Mouse (Mus musculus) liver, adult 2 months (tissue): ENCODE data around the gene F10. TPM values are rescaled to one million over a fixed set of nuclear protein-coding genes. Genes with fewer than 3 reads are reported as not detected.

Source experiments
- DNase-seq: peaks from one replicate; pipeline ENCODE4 v3.0.0-alpha.2; 2011; ENCODE audit warnings: low read depth, low spot score; ENCODE audit errors: extremely low read depth
- H3K27ac ChIP-seq: fragments of 200-500 bp; replicated peaks from 2 replicates; pipeline ENCODE4 v1.5.1; 2012; ENCODE audit warnings: low read depth, mild to moderate bottlenecking, control low read depth, inconsistent platforms, low read length; ENCODE audit not compliant: insufficient read depth
- H3K27me3 ChIP-seq: fragments of 200-500 bp; 2 replicates; pipeline ENCODE4 v1.6.1; 2012; ENCODE audit warnings: mild to moderate bottlenecking, moderate library complexity, low read length, inconsistent platforms; ENCODE audit not compliant: control insufficient read depth, insufficient read depth
- H3K36me3 ChIP-seq: fragments of 200-500 bp; 2 replicates; pipeline ENCODE4 v1.6.1; 2012; ENCODE audit warnings: low read length, inconsistent platforms; ENCODE audit not compliant: control insufficient read depth, insufficient read depth
- H3K4me1 ChIP-seq: fragments of 200-500 bp; 2 replicates; pipeline ENCODE4 v1.6.1; 2011; ENCODE audit warnings: low read length; ENCODE audit not compliant: control insufficient read depth, insufficient read depth
- H3K4me3 ChIP-seq: fragments of 200-500 bp; 2 replicates; pipeline ENCODE4 v1.5.1; 2011; ENCODE audit warnings: low read depth, mild to moderate bottlenecking, control low read depth, low read length, moderate library complexity; ENCODE audit not compliant: insufficient read depth
- H3K79me2 ChIP-seq: fragments of 200-500 bp; 2 replicates; pipeline ENCODE4 v1.6.1; 2012; ENCODE audit warnings: inconsistent platforms, mild to moderate bottlenecking, low read length, moderate library complexity; ENCODE audit not compliant: control insufficient read depth, insufficient read depth
- H3K9ac ChIP-seq: fragments of 200-500 bp; 2 replicates; pipeline ENCODE4 v1.6.1; 2012; ENCODE audit warnings: low read depth, mild to moderate bottlenecking, control low read depth, inconsistent platforms, low read length
- CTCF ChIP-seq: fragments of 200-500 bp; IDR thresholded peaks from 2 replicates; pipeline ENCODE4 v1.5.1; 2011; ENCODE audit warnings: low read depth, low read length, control low read depth
- POLR2A ChIP-seq: fragments of 200-500 bp; IDR thresholded peaks from 2 replicates; pipeline ENCODE4 v1.6.1; 2011; ENCODE audit warnings: low read length, control low read depth; ENCODE audit not compliant: insufficient read depth; ENCODE audit errors: extremely low read depth
- WGBS: fragments of 180-500 bp; shearing (Covaris S2); methylation state at CpG from one replicate; pipeline ENCODE4 v1.1.7; 2018; 5-methylcytosine and 5-hydroxymethylcytosine counted together
- polyA plus RNA-seq: library from polyadenylated mRNA; depleted of rRNA; stranded (reverse); fragments of >200 nt; gene quantifications from 2 replicates; pipeline ENCODE4 v1.2.3, GENCODE M21; 2012; rRNA removed
- total RNA-seq: library from RNA; depleted of rRNA; stranded (reverse); fragments of >200 nt; gene quantifications from 2 replicates; pipeline ENCODE4 v1.2.3, GENCODE M21; 2014; rRNA removed

Gene F10
- total RNA-seq (374 and 399 TPM in 2 replicates), polyA plus RNA-seq (267 and 371 TPM in 2 replicates)

DNA sequence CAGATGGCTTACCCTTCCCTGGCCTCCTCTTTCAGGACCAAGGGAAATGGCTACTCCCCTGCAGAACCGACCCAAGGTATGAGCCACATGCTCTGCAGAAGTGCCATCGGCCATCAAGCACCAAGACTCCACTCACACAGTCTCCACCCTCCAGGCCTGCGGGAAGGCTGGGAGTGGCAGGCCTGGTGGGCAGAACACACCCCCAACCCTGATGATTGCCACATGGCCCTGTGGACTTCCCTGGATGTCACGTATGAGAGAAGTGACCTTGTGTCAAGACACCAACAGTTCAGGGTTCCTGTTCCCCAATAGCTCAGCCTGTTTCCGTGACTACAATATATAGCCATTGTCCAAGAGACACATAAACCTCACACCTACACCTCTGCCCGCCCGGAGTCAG is at the start of gene F10:
Gene F10, plus strand, starts transcription at position 294 of the 400 bp plus-strand sequence.
- Histone ChIP-seq H3K4me1 (peaks cover 25% of the 10 kb centered on the region), H3K79me2 (peaks cover 19% of the 10 kb centered on the region; the same call in 1 of the 2 replicates), H3K4me3 (peak within 1 kb of the TSS; percentile 50), H3K36me3 (peaks cover 13% of the 10 kb centered on the region), H3K9ac (peak within 1 kb of the TSS; percentile 81), H3K27me3 (no peaks in the 10 kb centered on the region), H3K27ac (peak within 1 kb of the TSS; percentile 98)
- peak; percentile 84 for DNase-seq
- no peak for TF ChIP-seq CTCF
- TF ChIP-seq POLR2A: no peak
- 22% methylated on average over 7 of the region's 7 CpGs for WGBS

DNA sequence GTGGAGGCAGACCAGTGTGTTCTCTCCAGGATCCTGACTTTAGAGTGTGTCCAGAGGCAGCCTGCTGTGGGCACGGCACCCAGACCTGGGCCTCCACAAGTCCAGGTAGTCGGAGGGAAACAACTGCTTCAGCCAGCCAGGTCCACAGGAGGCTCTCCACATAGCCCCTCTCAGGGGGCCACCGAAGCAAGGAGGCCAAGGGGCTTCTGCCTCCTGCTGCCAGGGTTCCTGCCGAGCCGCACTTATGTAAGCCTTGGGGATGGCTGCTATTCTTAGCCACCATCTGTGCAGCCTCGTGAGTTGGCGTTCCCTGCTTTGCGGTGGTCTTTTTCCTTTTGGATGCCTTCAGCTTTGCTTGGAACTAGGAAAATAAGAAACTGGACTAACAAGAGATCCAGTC is 49.5 kb upstream of the F10 start:
- no peaks in the 10 kb centered on the region for H3K36me3 ChIP-seq
- 82% methylated on average over 8 of the region's 8 CpGs for WGBS

DNA sequence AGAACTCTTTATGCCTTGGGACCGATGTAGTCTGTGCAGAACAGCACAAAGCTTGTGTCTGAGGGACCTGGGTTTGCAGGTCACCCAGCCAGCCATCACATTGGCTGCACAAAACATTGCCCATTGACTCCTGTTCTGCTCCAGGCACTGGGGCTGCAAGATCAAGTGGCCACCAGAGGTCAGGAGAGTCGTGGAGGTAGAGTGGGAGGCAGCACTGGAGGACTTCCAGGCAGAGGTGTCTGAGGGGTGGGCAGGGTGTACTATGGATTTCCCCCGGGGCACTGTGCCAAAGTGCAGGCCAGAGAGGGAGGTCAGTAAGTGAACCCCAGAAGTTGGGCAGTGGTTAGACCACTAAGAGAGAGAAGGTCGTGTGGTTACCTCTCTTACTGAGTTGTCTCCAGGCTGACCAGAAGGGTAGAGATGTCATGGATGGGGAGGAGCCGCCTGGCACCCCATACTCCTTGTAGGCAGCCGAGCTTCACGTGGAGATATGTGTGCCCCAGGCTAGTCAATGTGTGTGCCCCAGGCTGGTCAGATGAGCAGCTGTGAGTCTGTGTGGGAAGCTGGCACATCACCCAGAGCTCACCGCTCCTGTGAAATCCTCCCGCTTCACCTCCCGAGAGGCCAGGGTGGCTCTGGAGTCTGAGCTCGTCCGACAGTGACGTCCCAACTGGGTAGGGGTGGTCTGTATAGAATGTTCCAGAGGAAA is 48.2 kb upstream of the F10 start:
- H3K27ac ChIP-seq: no peak overlapping the region
- 70% methylated on average over 13 of the region's 13 CpGs for WGBS
- no peaks in the 10 kb centered on the region for H3K36me3 ChIP-seq
- no peaks in the 10 kb centered on the region for H3K27me3 ChIP-seq
- TF ChIP-seq CTCF (peak; percentile 78), POLR2A (no peak)
- H3K9ac ChIP-seq: no peak overlapping the region
- DNase-seq: peak; percentile 16
- H3K4me3 ChIP-seq: no peak overlapping the region
- no peaks in the 10 kb centered on the region for H3K4me1 ChIP-seq
- no peaks in the 10 kb centered on the region for H3K79me2 ChIP-seq

More for the DNA sequence above, 49.5 kb upstream of the F10 start:
- no peak for DNase-seq
- Histone ChIP-seq H3K4me1 (no peaks in the 10 kb centered on the region), H3K27ac (no peak overlapping the region), H3K4me3 (no peak overlapping the region), H3K9ac (no peak overlapping the region), H3K79me2 (no peaks in the 10 kb centered on the region), H3K27me3 (no peaks in the 10 kb centered on the region)
- no peak for TF ChIP-seq CTCF
- TF ChIP-seq POLR2A: no peak

DNA sequence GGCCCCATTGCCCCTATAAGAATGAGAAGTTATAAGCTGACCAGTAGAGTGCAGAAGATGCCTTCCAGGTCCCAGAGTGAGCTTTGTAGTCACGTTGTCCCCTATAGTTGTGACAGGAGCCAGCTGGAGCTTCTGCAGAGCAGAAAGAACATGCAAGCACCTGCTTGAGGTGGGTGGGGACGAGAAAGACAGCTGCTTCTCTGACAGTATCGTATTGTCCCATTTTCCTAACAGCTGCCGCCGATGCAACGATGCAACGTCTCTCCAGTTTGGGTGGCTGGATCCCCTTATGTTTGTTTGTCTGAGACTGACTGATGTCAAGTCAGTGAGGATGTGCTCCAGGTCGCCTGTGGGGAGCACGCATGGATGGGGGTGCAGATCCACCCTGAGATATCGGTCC is 45.7 kb upstream of the F10 start:
- H3K4me3 ChIP-seq: no peak overlapping the region
- WGBS: 84% methylated on average over 10 of the region's 10 CpGs

DNA sequence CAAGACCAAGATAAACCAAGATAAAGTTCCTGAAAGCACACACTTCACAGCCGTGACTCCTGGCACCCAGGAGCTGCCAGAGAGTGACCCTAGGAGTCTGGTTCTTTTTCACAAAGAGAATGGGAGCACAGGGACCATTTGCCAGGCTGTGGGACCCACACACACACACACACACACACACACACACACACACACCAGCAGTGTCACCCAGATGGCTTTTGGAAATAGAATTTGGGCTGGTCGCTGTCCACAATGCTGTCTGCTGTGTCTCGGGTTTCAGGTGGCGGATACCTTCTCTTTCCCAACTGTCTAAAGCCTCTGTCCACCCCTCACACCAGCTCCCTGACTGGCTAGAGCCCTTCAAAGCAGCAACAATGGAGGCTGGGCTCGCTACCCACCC is 42.6 kb upstream of the F10 start:
- Histone ChIP-seq H3K4me1 (peaks cover 4% of the 10 kb centered on the region; the same call in 1 of the 2 replicates), H3K79me2 (no peaks in the 10 kb centered on the region), H3K27me3 (no peaks in the 10 kb centered on the region), H3K9ac (no peak overlapping the region), H3K36me3 (no peaks in the 10 kb centered on the region), H3K27ac (no peak overlapping the region), H3K4me3 (no peak overlapping the region)
- 88% methylated on average over 5 of the region's 5 CpGs for WGBS
- DNase-seq: no peak
- TF ChIP-seq POLR2A: no peak
- TF ChIP-seq CTCF: no peak

More for the DNA sequence above, 45.7 kb upstream of the F10 start:
- Histone ChIP-seq H3K9ac (no peak overlapping the region), H3K4me1 (no peaks in the 10 kb centered on the region), H3K27ac (no peak overlapping the region), H3K79me2 (no peaks in the 10 kb centered on the region), H3K27me3 (no peaks in the 10 kb centered on the region), H3K36me3 (no peaks in the 10 kb centered on the region)
- no peak for TF ChIP-seq CTCF
- TF ChIP-seq POLR2A: no peak
- DNase-seq: no peak

DNA sequence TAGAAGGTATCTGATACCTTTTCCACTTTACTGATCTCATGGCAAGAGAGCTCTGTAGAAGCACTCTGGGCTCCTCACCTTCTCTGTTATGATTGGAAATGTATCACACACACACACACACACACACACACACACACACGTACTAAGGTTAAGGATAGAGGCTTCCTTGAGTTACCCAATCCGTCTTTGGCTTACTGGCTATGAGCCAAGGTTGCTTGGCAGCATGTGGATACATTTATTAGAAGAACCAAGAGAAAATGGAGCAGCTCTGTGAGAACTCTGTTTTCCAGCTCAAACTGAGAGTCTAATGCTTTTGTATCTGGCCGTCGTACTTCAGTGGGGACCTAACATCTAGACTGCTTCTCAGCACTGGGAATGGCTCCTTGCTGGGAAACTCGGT is 41.6 kb upstream of the F10 start:
- Histone ChIP-seq H3K36me3 (no peaks in the 10 kb centered on the region), H3K27me3 (no peaks in the 10 kb centered on the region), H3K4me3 (no peak overlapping the region), H3K4me1 (peaks cover 4% of the 10 kb centered on the region; the same call in 1 of the 2 replicates), H3K79me2 (no peaks in the 10 kb centered on the region), H3K27ac (no peak overlapping the region), H3K9ac (no peak overlapping the region)
- 60% methylated on average over 5 of the region's 5 CpGs for WGBS
- no peak for DNase-seq
- TF ChIP-seq CTCF: no peak
- TF ChIP-seq POLR2A: no peak
